Mouse (Mus musculus): ENCODE measurements at regions not wholly inside any gene's neighbourhood (a gene's known extent, or its start where the extent isn't known, plus 50 kb on each side); places are given as distances from the start of the nearest gene placed in this dataset.

DNA sequence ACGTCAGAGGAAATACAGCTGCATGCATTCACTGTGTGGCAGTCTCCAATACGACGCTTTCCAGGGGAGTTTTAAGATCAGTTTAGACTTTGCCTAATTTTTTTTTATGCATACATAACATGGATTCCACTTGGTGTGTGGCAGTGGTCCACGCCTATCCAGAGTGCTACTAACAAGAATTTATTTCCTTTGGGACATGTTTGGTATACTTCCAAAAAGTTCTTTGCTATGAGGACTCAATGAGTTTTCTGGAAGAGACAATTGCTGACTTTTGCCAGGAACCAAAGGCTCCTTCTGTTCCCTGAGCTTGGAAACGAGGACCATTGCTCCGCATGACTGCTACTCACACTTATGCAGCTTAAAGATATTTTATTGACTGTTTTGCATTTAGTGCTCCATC lies 59.2 kb downstream of the Marcks start:
- no peak for TF ChIP-seq CTCF (IDR thresholded peaks at IDR 0.05)
- no peak overlapping the region for H3K4me3 ChIP-seq
- H3K27ac ChIP-seq, result peak overlapping the region; percentile 83
- peak; percentile 24 for DNase-seq
- intact Hi-C loops (cut with DNase I), result no loop called here

DNA sequence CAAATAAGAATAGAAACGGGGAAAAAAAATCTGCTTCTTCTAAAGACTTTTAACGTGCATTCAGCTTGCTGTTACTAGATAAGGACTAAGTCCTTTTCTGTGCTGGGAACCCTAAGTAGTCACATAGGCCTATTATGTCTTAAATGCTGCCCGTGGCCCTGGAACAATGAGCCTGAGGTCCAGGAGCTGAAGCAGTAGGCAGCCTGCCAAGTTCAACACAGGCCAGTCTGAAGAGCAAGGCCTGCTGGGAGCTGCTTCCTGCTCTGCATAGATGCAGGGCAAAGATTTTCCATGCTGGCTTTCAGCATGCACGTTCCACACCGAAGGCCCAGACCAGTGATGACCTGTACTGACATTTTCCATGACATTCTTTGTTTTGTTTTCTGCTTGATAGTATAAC lies 60.3 kb downstream of the Marcks start:
- intact Hi-C loops (cut with DNase I), result no loop called here
- TF ChIP-seq CTCF (IDR thresholded peaks at IDR 0.05), result no peak
- H3K4me3 ChIP-seq, result no peak overlapping the region
- peak; percentile 82 for DNase-seq
- H3K27ac ChIP-seq, result peak overlapping the region; percentile 83

DNA sequence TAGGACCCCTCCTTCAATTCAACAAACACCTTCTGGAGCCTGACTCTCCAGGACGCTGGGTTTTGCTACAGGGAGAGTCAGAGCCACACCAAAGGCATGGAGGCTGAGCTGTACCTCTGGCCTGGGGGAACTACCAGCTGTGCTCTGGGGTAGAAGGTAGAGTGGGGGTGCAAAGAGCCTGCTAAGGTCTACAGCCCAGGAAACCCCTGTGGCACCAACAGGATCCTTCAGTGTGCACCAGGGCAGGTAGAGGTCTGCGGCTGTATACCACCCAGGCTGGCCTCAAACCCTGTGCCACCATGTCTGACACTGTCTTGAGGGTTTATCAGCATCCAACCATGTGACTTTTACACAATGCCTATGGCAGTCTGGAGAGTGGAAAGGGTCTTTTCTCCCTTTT lies 61.0 kb downstream of the Marcks start:
- TF ChIP-seq CTCF (IDR thresholded peaks at IDR 0.05), result no peak
- Histone ChIP-seq H3K27ac (peak overlapping the region; percentile 83), H3K4me3 (no peak overlapping the region)
- no peak for DNase-seq
- intact Hi-C loops (cut with DNase I), result no loop called here

DNA sequence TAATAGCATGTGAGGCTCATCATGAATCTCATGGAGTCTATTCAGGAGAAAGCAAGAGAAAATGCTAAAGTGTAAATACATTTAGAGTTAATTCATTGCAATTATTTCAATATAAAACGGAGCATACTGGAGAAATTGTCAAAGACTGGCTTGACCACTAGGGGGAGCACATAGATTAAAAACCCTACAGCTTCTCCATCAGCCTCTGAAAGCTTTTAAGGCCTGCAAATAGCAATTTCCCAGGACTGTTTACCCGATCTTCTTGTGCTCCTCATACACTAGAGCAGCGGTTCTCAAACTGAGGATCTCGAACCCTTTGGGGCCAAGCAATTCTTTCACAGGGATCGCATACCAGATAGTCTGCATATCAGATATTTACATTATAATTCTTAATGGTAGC lies 65.9 kb downstream of the Marcks start:
- Histone ChIP-seq H3K27ac (peak overlapping the region; percentile 66), H3K4me3 (no peak overlapping the region)
- peak; percentile 90 for TF ChIP-seq CTCF (IDR thresholded peaks at IDR 0.05)
- intact Hi-C loops (cut with DNase I), result loop anchor here (2.0 to 5.0 kb wide), 4 partner anchors 64 to 1776 kb away; no protein-coding TSS in a partner anchor
- peak; percentile 32 for DNase-seq

DNA sequence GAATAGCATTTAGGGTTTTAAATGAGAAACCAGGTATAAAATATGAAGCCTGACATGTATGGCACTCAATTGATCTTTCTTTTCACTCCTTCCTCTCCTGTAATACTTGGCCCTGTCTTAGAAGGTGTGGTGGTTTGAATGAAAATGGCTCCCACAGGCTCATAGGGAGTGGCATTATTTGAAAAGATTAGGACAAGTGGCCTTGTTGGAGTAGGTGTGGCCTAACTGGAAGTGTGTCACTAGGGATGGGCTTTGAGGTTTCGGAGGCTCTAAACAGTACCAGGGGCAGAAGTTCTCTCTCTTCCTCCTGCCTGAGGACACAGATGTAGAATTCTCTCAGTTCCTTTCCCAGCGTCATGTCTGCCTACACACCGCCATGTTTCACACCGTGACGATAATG lies 66.7 kb downstream of the Marcks start:
- Histone ChIP-seq H3K4me3 (no peak overlapping the region), H3K27ac (no peak overlapping the region)
- intact Hi-C loops (cut with DNase I), result loop anchor here (2.0 to 5.0 kb wide), 4 partner anchors 65 to 1777 kb away; no protein-coding TSS in a partner anchor
- TF ChIP-seq CTCF (IDR thresholded peaks at IDR 0.05), result no peak
- no peak for DNase-seq

DNA sequence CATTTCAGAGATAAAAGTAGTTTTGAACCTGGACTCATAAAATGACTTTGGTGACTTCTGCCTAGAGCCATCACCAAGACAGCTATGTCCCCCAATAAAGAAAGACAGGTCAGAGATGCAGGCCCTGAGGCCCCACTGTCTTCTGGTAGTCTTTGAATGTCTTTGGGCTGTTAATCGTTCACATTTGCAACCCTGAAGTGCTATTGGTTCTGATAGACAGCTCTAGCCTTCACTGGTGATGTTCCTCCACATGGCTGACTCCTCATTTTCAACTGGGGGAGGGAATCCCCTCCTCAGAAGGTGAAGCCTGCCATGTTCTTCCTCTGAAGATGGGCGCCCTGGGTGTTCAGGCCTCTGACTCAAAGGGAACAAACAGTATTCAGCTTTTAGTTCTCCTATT lies 67.3 kb downstream of the Marcks start:
- no peak for TF ChIP-seq CTCF (IDR thresholded peaks at IDR 0.05)
- no peak overlapping the region for H3K4me3 ChIP-seq
- H3K27ac ChIP-seq, result no peak overlapping the region
- intact Hi-C loops (cut with DNase I), result loop anchor here (5.0 kb wide), 2 partner anchors 1196 to 1486 kb away; no protein-coding TSS in a partner anchor
- DNase-seq, result no peak

Data from gastrocnemius, adult 2 months (tissue).